Mouse (Mus musculus) bone marrow, adult 2 months (tissue): ENCODE results near the gene Eml5.

ENCODE experiments used
- CTCF ChIP-seq: fragments of 200-500 bp; IDR thresholded peaks from 2 replicates; pipeline ENCODE4 v1.5.1; 2011; ENCODE audit warnings: low read length, control low read depth; ENCODE audit not compliant: control insufficient read depth, insufficient read depth
- POLR2A ChIP-seq: fragments of 200-500 bp; IDR thresholded peaks from 2 replicates; pipeline ENCODE4 v1.6.1; 2011; ENCODE audit warnings: low read depth, mild to moderate bottlenecking, control low read depth, low read length, borderline replicate concordance; ENCODE audit not compliant: control insufficient read depth

DNA sequence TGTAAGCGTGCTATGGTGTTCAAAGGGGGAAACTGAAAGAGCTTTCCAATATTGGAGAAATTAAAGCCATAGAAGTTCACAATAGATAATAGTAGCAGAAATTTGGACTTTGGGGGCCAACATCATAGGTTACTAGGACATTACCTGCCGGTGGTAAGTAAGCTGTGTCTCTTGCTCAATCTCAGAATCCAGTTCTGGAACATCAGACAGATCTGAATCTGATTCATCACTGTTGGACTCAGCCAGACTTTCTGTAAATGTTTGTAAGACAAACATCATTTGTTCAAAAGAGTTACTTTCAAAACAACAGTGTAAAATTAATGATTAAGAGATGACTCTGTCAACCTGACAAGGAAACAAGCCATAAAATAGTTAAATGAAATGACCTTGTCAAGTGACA lies 41.0 kb downstream of the Eml5 start:
- TF ChIP-seq CTCF (no peak), POLR2A (no peak)
